Mouse (Mus musculus) CH12.LX (cell line): Measurements from ENCODE around the gene Huwe1. TPM values are rescaled to one million over a fixed set of nuclear protein-coding genes. Genes with fewer than 3 reads are reported as not detected.

Experiments used
- DNase-seq: peaks from one replicate; pipeline ENCODE4 v3.0.0-alpha.2; 2013; ENCODE audit errors: extremely low read depth
- H3K27ac ChIP-seq: 2 replicates; pipeline ENCODE4 v1.5.1; 2012; ENCODE audit warnings: low read depth, mild to moderate bottlenecking, control low read depth, moderate library complexity; ENCODE audit not compliant: insufficient read depth
- H3K27me3 ChIP-seq: replicated peaks from 2 replicates; pipeline ENCODE3; 2012; ENCODE audit warnings: inconsistent platforms
- H3K36me3 ChIP-seq, 2 experiments: replicated peaks in 1 of 2; 2 replicates each; pipeline versions ENCODE3 to v1.6.1; 2012; ENCODE audit warnings: inconsistent platforms in 1 of 2, low read length in 1 of 2, mild to moderate bottlenecking in 1 of 2, mixed read lengths in 1 of 2, moderate library complexity in 1 of 2; ENCODE audit not compliant: control insufficient read depth in 1 of 2, insufficient read depth in 1 of 2
- H3K4me1 ChIP-seq, 2 experiments: 2 replicates each; pipeline ENCODE4 v1.6.1; 2012; ENCODE audit warnings: inconsistent platforms in 1 of 2, moderate library complexity in 1 of 2; ENCODE audit not compliant: insufficient read depth in 2 of 2, control insufficient read depth in 1 of 2
- H3K4me2 ChIP-seq: 2 replicates; pipeline ENCODE4 v1.6.1; 2012; ENCODE audit warnings: low read depth, mild to moderate bottlenecking, control low read depth; ENCODE audit not compliant: poor library complexity, insufficient read depth, severe bottlenecking
- H3K4me3 ChIP-seq, 3 experiments: fragments of 150-350 bp in 1 of 3; sonication (generic) in 1 of 3; replicated peaks in 1 of 3; 2 replicates each; pipeline versions ENCODE3 to v1.5.1; 2011 to 2012; ENCODE audit warnings: low read depth in 2 of 3, low read length in 2 of 3, mild to moderate bottlenecking in 2 of 3, moderate library complexity in 2 of 3, control low read depth in 1 of 3, improper control_type of control experiment in 1 of 3, inconsistent platforms in 1 of 3, mixed read lengths in 1 of 3; ENCODE audit not compliant: poor library complexity in 1 of 3
- H3K79me2 ChIP-seq: replicated peaks from 2 replicates; pipeline ENCODE4 v1.6.1; 2012; ENCODE audit warnings: mild to moderate bottlenecking, moderate library complexity; ENCODE audit not compliant: control insufficient read depth, poor library complexity, insufficient read depth, severe bottlenecking; ENCODE audit errors: extremely low read depth
- H3K9ac ChIP-seq: 2 replicates; pipeline ENCODE4 v1.6.1; 2012; ENCODE audit warnings: low read depth, mild to moderate bottlenecking, control low read depth, moderate library complexity; ENCODE audit not compliant: insufficient read depth
- H3K9me3 ChIP-seq: replicated peaks from 2 replicates; pipeline ENCODE3; 2012; ENCODE audit warnings: low read length, inconsistent platforms, mixed read lengths
- CHD1 ChIP-seq: IDR thresholded peaks from 2 replicates; pipeline ENCODE4 v1.6.1; 2012; ENCODE audit warnings: low read depth, low read length, improper control_type of control experiment, inconsistent platforms
- CHD2 ChIP-seq: IDR thresholded peaks from 2 replicates; pipeline ENCODE4 v1.6.1; 2011; ENCODE audit warnings: low read length, improper control_type of control experiment
- EP300 ChIP-seq: IDR thresholded peaks from 2 replicates; pipeline ENCODE4 v1.6.1; 2011; ENCODE audit warnings: low read length, improper control_type of control experiment
- ETS1 ChIP-seq: conservative IDR thresholded peaks from 2 replicates; pipeline ENCODE4 v1.6.1; 2012; ENCODE audit warnings: low read depth, mild to moderate bottlenecking, inconsistent platforms, low read length, improper control_type of control experiment, moderate library complexity
- HCFC1 ChIP-seq: IDR thresholded peaks from 2 replicates; pipeline ENCODE4 v1.6.1; 2012; ENCODE audit warnings: low read depth, mild to moderate bottlenecking, inconsistent platforms, low read length, improper control_type of control experiment
- JUN ChIP-seq: IDR thresholded peaks from 2 replicates; pipeline ENCODE4 v1.6.1; 2011; ENCODE audit warnings: low read depth, mild to moderate bottlenecking, low read length, improper control_type of control experiment, moderate library complexity; ENCODE audit not compliant: insufficient read depth
- MEF2A ChIP-seq: IDR thresholded peaks from 2 replicates; pipeline ENCODE4 v1.6.1; 2014; ENCODE audit warnings: low read depth, mild to moderate bottlenecking, inconsistent platforms, low read length, improper control_type of control experiment, borderline replicate concordance
- MXI1 ChIP-seq: IDR thresholded peaks from 2 replicates; pipeline ENCODE4 v1.6.1; 2011; ENCODE audit warnings: mild to moderate bottlenecking, low read depth, low read length, improper control_type of control experiment
- PAX5 ChIP-seq: IDR thresholded peaks from 2 replicates; pipeline ENCODE4 v1.6.1; 2012; ENCODE audit warnings: low read length, inconsistent platforms, mixed read lengths
- POLR2A ChIP-seq: IDR thresholded peaks from 2 replicates; pipeline ENCODE4 v1.6.1; 2011; ENCODE audit warnings: low read depth, mild to moderate bottlenecking, improper control_type of control experiment, low read length
- POLR2AphosphoS2 ChIP-seq: IDR thresholded peaks from 2 replicates; pipeline ENCODE4 v1.6.1; 2011; ENCODE audit warnings: low read depth, low read length, improper control_type of control experiment
- RAD21 ChIP-seq: IDR thresholded peaks from 2 replicates; pipeline ENCODE4 v1.6.1; 2011; ENCODE audit warnings: low read depth, mild to moderate bottlenecking, low read length, improper control_type of control experiment, moderate library complexity
- RCOR1 ChIP-seq: conservative IDR thresholded peaks from 2 replicates; pipeline ENCODE4 v1.6.1; 2012; ENCODE audit warnings: low read depth, mild to moderate bottlenecking, inconsistent platforms, low read length, improper control_type of control experiment
- TCF12 ChIP-seq: IDR thresholded peaks from 2 replicates; pipeline ENCODE4 v1.6.1; 2014; ENCODE audit warnings: low read depth, mild to moderate bottlenecking, inconsistent platforms, low read length, improper control_type of control experiment
- UBTF ChIP-seq: IDR thresholded peaks from 2 replicates; pipeline ENCODE4 v1.6.1; 2012; ENCODE audit warnings: low read depth, mild to moderate bottlenecking, inconsistent platforms, low read length, improper control_type of control experiment, moderate library complexity
- USF1 ChIP-seq: IDR thresholded peaks from 2 replicates; pipeline ENCODE4 v1.6.1; 2014; ENCODE audit warnings: low read depth, mild to moderate bottlenecking, inconsistent platforms, low read length, improper control_type of control experiment
- USF2 ChIP-seq: conservative IDR thresholded peaks from 2 replicates; pipeline ENCODE4 v1.6.1; 2011; ENCODE audit warnings: low read depth, low read length, improper control_type of control experiment
- ZC3H11A ChIP-seq: IDR thresholded peaks from 2 replicates; pipeline ENCODE4 v1.6.1; 2012; ENCODE audit warnings: low read depth, mild to moderate bottlenecking, inconsistent platforms, low read length, improper control_type of control experiment
- ZKSCAN1 ChIP-seq: IDR thresholded peaks from 2 replicates; pipeline ENCODE4 v1.6.1; 2012; ENCODE audit warnings: low read depth, inconsistent platforms, low read length, improper control_type of control experiment, borderline replicate concordance
- ZMIZ1 ChIP-seq: IDR thresholded peaks from 2 replicates; pipeline ENCODE4 v1.6.1; 2012; ENCODE audit warnings: low read depth, mild to moderate bottlenecking, inconsistent platforms, low read length, improper control_type of control experiment
- ZNF384 ChIP-seq: IDR thresholded peaks from 2 replicates; pipeline ENCODE4 v1.6.1; 2012; ENCODE audit warnings: low read depth, low read length, improper control_type of control experiment, inconsistent platforms
- dilution Hi-C: fragments of 300-500 bp; cut with MboI; formaldehyde crosslinking; loops from 2 replicates; pipeline ENCODE4 v1.14.3; 2020; ENCODE audit warnings: low sequenced_read_pairs; ENCODE audit not compliant: extremely low pct_unique_long_range_greater_than_20kb, extremely low pct_ligation_motif_present
- in situ Hi-C: fragments of 300-500 bp; cut with MboI; formaldehyde crosslinking; loops from 3 replicates; pipeline ENCODE4 v1.14.3; 2019; ENCODE audit warnings: low sequenced_read_pairs, low pct_ligation_motif_present, low pct_unique_long_range_greater_than_20kb, mixed read lengths
- polyA plus RNA-seq: library from polyadenylated mRNA; unstranded; fragments of >175 nt; gene quantifications from 2 replicates; pipeline ENCODE4 v1.2.1, GENCODE M21; 2012; ENCODE audit warnings: low read depth; ENCODE audit not compliant: insufficient read length
- total RNA-seq, 2 experiments: library from RNA; depleted of rRNA; stranded (reverse); fragments of 300-350 nt in 1 of 2; fragments of >200 nt in 1 of 2; gene quantifications; 2 replicates each; pipeline ENCODE4 v1.2.3; 2012 to 2014

Gene Huwe1
- total and polyA plus RNA-seq, 3 experiments: 35.6 to 161 (median 113) TPM

DNA sequence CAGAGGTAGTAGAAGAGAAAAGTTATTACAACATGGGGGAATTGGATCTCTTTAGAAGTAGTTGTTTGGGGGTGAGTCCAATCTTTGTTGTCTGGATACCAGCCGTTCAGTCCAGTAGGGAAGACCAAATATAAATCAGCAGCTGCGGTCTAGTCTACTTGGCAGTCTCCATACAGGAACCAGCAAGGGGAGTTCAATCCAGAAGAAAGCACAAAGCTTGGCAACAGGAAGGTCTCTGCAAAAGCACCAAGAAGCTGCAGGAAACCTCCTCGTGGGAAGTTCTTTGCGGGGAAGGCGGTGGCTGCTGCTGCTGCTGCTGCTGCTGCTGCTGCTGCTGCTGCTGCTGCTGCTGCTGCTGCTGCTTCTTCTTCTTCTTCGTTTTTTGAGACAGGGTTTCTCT lies 10.9 kb downstream of the Huwe1 start:
- no peak overlapping the region for H3K9ac ChIP-seq
- H3K4me3 ChIP-seq: no peak overlapping the region
- H3K27me3 ChIP-seq: no peaks in the 10 kb centered on the region
- no peak for TF ChIP-seq USF2
- no peak for TF ChIP-seq CHD1
- no peak for TF ChIP-seq EP300
- TF ChIP-seq CHD2: no peak
- no peak for TF ChIP-seq ZC3H11A
- no peak for TF ChIP-seq ZNF384
- TF ChIP-seq UBTF: no peak
- TF ChIP-seq TCF12: no peak
- TF ChIP-seq RCOR1: no peak
- peaks cover 0 to 3% of the 10 kb centered on the region in 2 experiments; a peak in 1 of 4 replicates for H3K4me1 ChIP-seq
- no peak for DNase-seq
- H3K79me2 ChIP-seq: peaks cover 48% of the 10 kb centered on the region
- dilution Hi-C loops: no loop called here
- H3K27ac ChIP-seq: no peak overlapping the region
- H3K9me3 ChIP-seq: no peaks in the 10 kb centered on the region
- no peak overlapping the region for H3K4me2 ChIP-seq
- in situ Hi-C loops: no loop called here
- peaks cover 8 to 21% of the 10 kb centered on the region in 2 experiments for H3K36me3 ChIP-seq

DNA sequence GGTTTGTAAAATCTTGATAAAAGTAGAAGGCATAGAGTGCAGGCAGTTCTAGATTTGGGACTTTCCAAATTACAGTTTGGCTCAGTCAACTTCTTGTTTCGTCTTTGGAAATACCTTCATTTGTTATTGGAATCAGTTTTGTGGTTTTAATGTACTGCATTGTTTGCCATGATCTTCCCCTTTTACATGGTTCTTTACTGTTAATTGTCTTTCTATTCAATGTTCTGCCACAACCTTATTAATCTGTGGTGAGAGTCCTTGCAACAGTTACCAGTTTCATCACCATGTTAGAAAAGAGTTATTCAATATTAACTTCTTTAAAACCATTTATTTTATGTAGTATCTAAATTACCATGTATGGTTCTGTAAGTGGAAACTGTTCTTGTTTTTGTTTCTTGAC lies 13.0 kb downstream of the Huwe1 start:
- dilution Hi-C loops (no loop called here), in situ Hi-C loops (no loop called here)
- H3K4me3 ChIP-seq: no peak overlapping the region
- H3K9ac ChIP-seq: no peak overlapping the region
- no peak overlapping the region for H3K27ac ChIP-seq
- peaks cover 0 to 8% of the 10 kb centered on the region in 2 experiments; a peak in 1 of 4 replicates for H3K4me1 ChIP-seq
- H3K79me2 ChIP-seq: peaks cover 53% of the 10 kb centered on the region
- DNase-seq: no peak
- H3K9me3 ChIP-seq: no peaks in the 10 kb centered on the region
- peaks cover 8 to 21% of the 10 kb centered on the region in 2 experiments for H3K36me3 ChIP-seq
- no peak for TF ChIP-seq HCFC1
- TF ChIP-seq CHD2: no peak
- no peak for TF ChIP-seq USF1
- TF ChIP-seq MXI1: no peak
- no peak for TF ChIP-seq RAD21
- H3K4me2 ChIP-seq: no peak overlapping the region
- H3K27me3 ChIP-seq: no peaks in the 10 kb centered on the region

DNA sequence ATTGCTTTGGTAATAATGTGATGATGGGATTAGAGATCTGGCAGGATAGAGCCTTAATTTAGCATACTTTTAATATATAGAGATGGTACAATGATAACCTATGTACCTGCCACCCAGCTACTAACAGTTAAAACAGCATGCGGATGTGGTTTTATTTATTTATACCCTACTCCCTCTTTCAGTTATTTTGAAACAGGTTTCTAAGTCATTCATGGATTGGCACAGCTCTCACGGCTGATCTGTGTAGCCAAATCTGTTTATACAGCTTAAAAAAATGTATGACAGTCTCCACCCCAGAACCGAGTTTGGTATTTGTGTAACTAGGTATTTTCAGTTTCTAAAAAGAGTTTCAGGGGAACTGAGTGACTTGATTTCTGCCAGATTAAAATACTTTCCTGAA lies 17.1 kb downstream of the Huwe1 start:
- in situ Hi-C loops (no loop called here), dilution Hi-C loops (no loop called here)
- Histone ChIP-seq H3K36me3 (peaks cover 2 to 10% of the 10 kb centered on the region in 2 experiments), H3K27me3 (no peaks in the 10 kb centered on the region), H3K27ac (no peak overlapping the region), H3K4me3 (no peak overlapping the region), H3K79me2 (peaks cover 57% of the 10 kb centered on the region), H3K4me1 (peaks cover 0 to 8% of the 10 kb centered on the region in 2 experiments; a peak in 1 of 4 replicates), H3K4me2 (no peak overlapping the region), H3K9me3 (no peaks in the 10 kb centered on the region), H3K9ac (no peak overlapping the region)
- TF ChIP-seq ETS1 (no peak), POLR2A (no peak), CHD2 (no peak), UBTF (no peak), POLR2AphosphoS2 (no peak), MEF2A (no peak), PAX5 (no peak), MXI1 (no peak), JUN (no peak), ZKSCAN1 (no peak), RAD21 (no peak), ZMIZ1 (no peak)
- no peak for DNase-seq
